Mouse (Mus musculus): ENCODE data around the gene Sh3bp4. TPM values are rescaled to one million over a fixed set of nuclear protein-coding genes. Genes with fewer than 3 reads are reported as not detected.

Sh3bp4 gene
- polyA plus RNA-seq, 1 experiment: 3.6 TPM

DNA sequence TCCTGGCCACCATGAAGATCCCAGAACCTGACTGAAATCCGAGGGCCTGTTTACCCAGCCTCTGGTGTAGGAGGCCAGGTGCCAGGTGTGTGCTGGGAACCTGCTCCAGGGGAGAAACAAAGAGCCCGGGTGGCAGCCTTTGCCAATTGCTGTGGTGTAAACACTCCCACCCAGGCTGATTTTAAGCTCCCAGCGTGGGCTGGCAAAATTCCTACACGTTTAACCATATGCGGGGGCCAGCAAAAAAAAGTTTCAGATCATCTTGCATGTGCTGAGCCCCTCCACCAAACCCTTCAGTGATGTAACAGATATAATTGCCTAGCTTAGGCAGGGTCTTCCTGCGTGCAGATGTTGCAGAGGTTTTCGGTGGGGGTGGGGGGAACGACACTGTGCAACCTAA is 4.9 kb downstream of the Sh3bp4 start:
- Histone ChIP-seq H3K27me3 (ENCODE audit: control insufficient read depth, insufficient read depth, low read length) (peaks cover 4% of the 10 kb centered on the region), H3K4me1 (ENCODE audit: control insufficient read depth, insufficient read depth, insufficient read length) (no peaks in the 10 kb centered on the region; the same call in none of the 2 replicates), H3K36me3 (ENCODE audit: control insufficient read depth, insufficient read depth, low read length) (no peaks in the 10 kb centered on the region), H3K4me3 (ENCODE audit: extremely low read depth, insufficient read depth, insufficient read length) (no peak overlapping the region), H3K27ac (ENCODE audit: insufficient read depth, low read length) (no peak overlapping the region)
- TF ChIP-seq CTCF (IDR thresholded peaks at IDR 0.05; ENCODE audit: extremely low read depth, insufficient read depth, insufficient read length, insufficient replicate concordance): no peak
- TF ChIP-seq POLR2A (IDR thresholded peaks at IDR 0.05; ENCODE audit: low read depth, low read length): no peak
- WGBS: 77% methylated on average over 8 of the region's 8 CpGs
- DNase-seq (ENCODE audit: low read depth in 1 of 2, low spot score in 2 of 2): no peak

DNA sequence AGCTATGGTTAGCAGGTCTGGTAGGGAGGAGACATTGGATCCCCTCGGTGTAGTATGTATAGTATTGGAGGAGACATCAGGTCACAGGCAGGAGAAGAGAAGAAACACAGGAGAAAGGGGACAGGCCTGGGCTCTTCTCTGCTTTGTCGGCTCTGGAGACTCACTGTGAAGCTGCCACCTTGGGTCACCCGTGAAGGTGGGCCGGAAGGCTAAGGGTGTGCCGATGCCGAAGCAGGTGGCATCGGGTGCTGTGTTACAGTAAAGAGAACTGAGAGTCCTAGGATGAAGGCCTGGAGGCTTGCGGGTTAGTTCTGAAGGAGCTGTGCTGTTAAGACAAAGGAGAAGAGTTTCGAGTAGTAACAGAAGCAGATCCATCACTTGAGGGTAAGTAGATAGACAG is 6.6 kb downstream of the Sh3bp4 start:
- Histone ChIP-seq H3K36me3 (ENCODE audit: control insufficient read depth, insufficient read depth, low read length) (no peaks in the 10 kb centered on the region), H3K4me1 (ENCODE audit: control insufficient read depth, insufficient read depth, insufficient read length) (no peaks in the 10 kb centered on the region; the same call in 1 of the 2 replicates), H3K27ac (ENCODE audit: insufficient read depth, low read length) (no peak overlapping the region), H3K4me3 (ENCODE audit: extremely low read depth, insufficient read depth, insufficient read length) (no peak overlapping the region), H3K27me3 (ENCODE audit: control insufficient read depth, insufficient read depth, low read length) (no peaks in the 10 kb centered on the region)
- WGBS: 92% methylated on average over 9 of the region's 9 CpGs
- TF ChIP-seq CTCF (IDR thresholded peaks at IDR 0.05; ENCODE audit: extremely low read depth, insufficient read depth, insufficient read length, insufficient replicate concordance): no peak
- no peak for TF ChIP-seq POLR2A (IDR thresholded peaks at IDR 0.05; ENCODE audit: low read depth, low read length)
- DNase-seq (ENCODE audit: low read depth in 1 of 2, low spot score in 2 of 2): no peak

DNA sequence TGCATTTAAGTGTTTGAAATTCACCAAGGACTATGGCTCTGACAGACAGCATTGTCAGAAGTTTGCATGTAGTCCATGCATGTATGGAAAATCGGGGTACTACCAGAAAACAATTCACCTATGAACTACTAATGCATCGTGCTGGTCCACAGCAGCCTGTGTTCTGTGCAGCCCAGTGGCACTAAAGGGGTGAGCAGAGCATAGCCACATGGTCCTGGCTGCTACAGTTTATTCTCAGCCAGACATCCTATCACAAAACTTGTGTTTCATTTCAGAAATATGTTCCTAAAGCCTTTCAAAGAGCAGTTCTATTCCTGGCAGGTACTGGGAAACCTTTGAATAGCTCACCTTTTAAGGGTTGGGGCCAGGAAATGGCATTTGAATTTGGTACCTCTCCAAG is 8.0 kb downstream of the Sh3bp4 start:
- H3K27ac ChIP-seq (ENCODE audit: insufficient read depth, low read length): no peak overlapping the region
- TF ChIP-seq CTCF (IDR thresholded peaks at IDR 0.05; ENCODE audit: extremely low read depth, insufficient read depth, insufficient read length, insufficient replicate concordance): no peak
- no peak for TF ChIP-seq POLR2A (IDR thresholded peaks at IDR 0.05; ENCODE audit: low read depth, low read length)
- WGBS: 88% methylated on average over 2 of the region's 2 CpGs
- H3K36me3 ChIP-seq (ENCODE audit: control insufficient read depth, insufficient read depth, low read length): no peaks in the 10 kb centered on the region
- H3K27me3 ChIP-seq (ENCODE audit: control insufficient read depth, insufficient read depth, low read length): no peaks in the 10 kb centered on the region
- DNase-seq (ENCODE audit: low read depth in 1 of 2, low spot score in 2 of 2): no peak
- no peak overlapping the region for H3K4me3 ChIP-seq (ENCODE audit: extremely low read depth, insufficient read depth, insufficient read length)
- H3K4me1 ChIP-seq (ENCODE audit: control insufficient read depth, insufficient read depth, insufficient read length): no peaks in the 10 kb centered on the region; the same call in 1 of the 2 replicates

DNA sequence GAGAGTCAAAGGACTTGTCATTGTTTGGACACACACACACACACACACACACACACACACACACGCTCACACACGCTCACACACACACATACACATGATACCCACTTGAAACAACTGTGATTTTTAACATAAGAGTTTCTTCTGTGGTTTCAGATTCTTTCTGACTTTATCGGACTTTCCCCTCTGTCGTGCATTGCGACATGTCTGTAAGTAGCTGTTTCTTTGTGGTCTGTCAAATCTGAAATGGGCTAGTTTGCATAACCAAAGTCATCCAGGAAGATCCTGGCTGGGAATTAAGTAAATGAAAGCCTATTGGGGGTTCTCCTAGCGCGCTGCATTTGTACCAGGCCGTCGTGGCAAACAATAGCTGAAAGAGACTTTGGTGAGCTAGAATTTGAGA is 8.5 kb downstream of the Sh3bp4 start:
- Histone ChIP-seq H3K4me1 (ENCODE audit: control insufficient read depth, insufficient read depth, insufficient read length) (no peaks in the 10 kb centered on the region; the same call in 1 of the 2 replicates), H3K4me3 (ENCODE audit: extremely low read depth, insufficient read depth, insufficient read length) (no peak overlapping the region), H3K36me3 (ENCODE audit: control insufficient read depth, insufficient read depth, low read length) (no peaks in the 10 kb centered on the region), H3K27ac (ENCODE audit: insufficient read depth, low read length) (no peak overlapping the region), H3K27me3 (ENCODE audit: control insufficient read depth, insufficient read depth, low read length) (no peaks in the 10 kb centered on the region)
- 33% methylated on average over 9 of the region's 9 CpGs for WGBS
- TF ChIP-seq CTCF (IDR thresholded peaks at IDR 0.05; ENCODE audit: extremely low read depth, insufficient read depth, insufficient read length, insufficient replicate concordance) (no peak), POLR2A (IDR thresholded peaks at IDR 0.05; ENCODE audit: low read depth, low read length) (no peak)
- no peak for DNase-seq (ENCODE audit: low read depth in 1 of 2, low spot score in 2 of 2)

DNA sequence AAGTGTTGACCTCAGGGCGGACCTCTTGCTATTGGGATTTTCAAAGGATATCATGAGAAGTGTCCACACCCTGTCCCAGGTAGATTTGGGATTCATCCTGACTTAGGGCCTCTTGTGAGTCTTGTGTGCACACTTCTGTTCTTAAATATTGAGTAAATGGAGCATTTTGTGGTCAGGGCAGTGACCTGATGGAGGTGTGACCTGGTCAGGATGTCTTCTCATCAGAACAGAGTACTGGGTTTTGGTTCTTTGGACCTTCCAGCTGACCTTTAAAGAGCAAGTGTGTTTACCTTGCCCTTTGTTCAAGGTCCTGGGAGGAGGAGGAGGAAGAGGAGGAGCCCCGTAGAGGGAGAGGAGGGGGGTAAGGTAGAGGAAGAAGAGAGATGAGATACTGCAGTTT is 9.0 kb downstream of the Sh3bp4 start:
- WGBS: 63% methylated on average over 2 of the region's 2 CpGs
- Histone ChIP-seq H3K27me3 (ENCODE audit: control insufficient read depth, insufficient read depth, low read length) (no peaks in the 10 kb centered on the region), H3K27ac (ENCODE audit: insufficient read depth, low read length) (0 out of 2 replicates have a peak overlapping the region, but pooled peaks have one; percentile 36), H3K4me3 (ENCODE audit: extremely low read depth, insufficient read depth, insufficient read length) (no peak overlapping the region), H3K4me1 (ENCODE audit: control insufficient read depth, insufficient read depth, insufficient read length) (no peaks in the 10 kb centered on the region; the same call in 1 of the 2 replicates), H3K36me3 (ENCODE audit: control insufficient read depth, insufficient read depth, low read length) (no peaks in the 10 kb centered on the region)
- no peak for DNase-seq (ENCODE audit: low read depth in 1 of 2, low spot score in 2 of 2)
- TF ChIP-seq POLR2A (IDR thresholded peaks at IDR 0.05; ENCODE audit: low read depth, low read length) (no peak), CTCF (IDR thresholded peaks at IDR 0.05; ENCODE audit: extremely low read depth, insufficient read depth, insufficient read length, insufficient replicate concordance) (no peak)

DNA sequence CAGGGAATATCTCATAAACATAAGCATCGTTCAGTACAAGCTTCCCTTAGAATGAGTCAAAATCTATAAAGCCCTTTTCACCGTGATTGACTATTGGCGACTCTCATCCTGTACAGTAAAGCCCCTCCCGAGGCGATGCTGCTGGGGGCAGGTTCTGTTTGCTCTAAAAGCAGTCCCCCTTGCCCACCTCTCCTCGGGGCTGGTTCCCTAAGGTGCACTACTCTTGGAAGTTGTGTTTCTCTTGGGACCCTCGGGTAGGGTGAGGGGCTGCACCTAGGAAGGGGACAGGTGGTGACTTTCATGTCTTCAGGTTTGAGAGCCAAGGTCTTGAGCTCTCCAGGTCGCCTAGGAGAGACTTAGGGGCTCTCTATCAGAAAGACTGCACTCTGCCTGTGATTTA is 10.2 kb downstream of the Sh3bp4 start:
- WGBS: 80% methylated on average over 8 of the region's 8 CpGs
- no peak overlapping the region for H3K27ac ChIP-seq (ENCODE audit: insufficient read depth, low read length)
- TF ChIP-seq CTCF (IDR thresholded peaks at IDR 0.05; ENCODE audit: extremely low read depth, insufficient read depth, insufficient read length, insufficient replicate concordance) (no peak), POLR2A (IDR thresholded peaks at IDR 0.05; ENCODE audit: low read depth, low read length) (no peak)

DNA sequence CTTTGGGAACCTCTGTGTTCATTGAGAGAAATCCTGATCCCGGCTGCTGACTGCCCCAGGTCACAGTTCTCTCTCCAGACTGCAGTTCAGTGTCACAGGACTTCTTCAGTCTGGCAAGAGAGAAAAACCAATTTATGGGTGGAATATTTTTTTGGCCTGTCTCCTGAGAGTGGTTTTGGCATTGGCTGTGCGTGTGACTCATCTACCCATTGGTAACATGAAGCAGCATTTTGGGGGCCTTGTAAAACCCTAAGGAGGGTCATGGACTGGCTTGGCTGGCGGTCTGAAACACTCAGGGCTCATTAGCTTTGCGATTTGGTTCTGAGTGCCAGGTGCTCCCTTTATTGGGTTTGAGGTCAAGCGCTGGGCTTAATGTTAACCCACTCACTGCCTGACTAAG is 10.6 kb downstream of the Sh3bp4 start:
- no peak overlapping the region for H3K27ac ChIP-seq (ENCODE audit: insufficient read depth, low read length)
- TF ChIP-seq CTCF (IDR thresholded peaks at IDR 0.05; ENCODE audit: extremely low read depth, insufficient read depth, insufficient read length, insufficient replicate concordance) (no peak), POLR2A (IDR thresholded peaks at IDR 0.05; ENCODE audit: low read depth, low read length) (no peak)

More for the DNA sequence above, 10.2 kb downstream of the Sh3bp4 start:
- no peak for DNase-seq (ENCODE audit: low read depth in 1 of 2, low spot score in 2 of 2)
- Histone ChIP-seq H3K4me1 (ENCODE audit: control insufficient read depth, insufficient read depth, insufficient read length) (no peaks in the 10 kb centered on the region; the same call in 1 of the 2 replicates), H3K4me3 (ENCODE audit: extremely low read depth, insufficient read depth, insufficient read length) (no peak overlapping the region), H3K36me3 (ENCODE audit: control insufficient read depth, insufficient read depth, low read length) (no peaks in the 10 kb centered on the region), H3K27me3 (ENCODE audit: control insufficient read depth, insufficient read depth, low read length) (no peaks in the 10 kb centered on the region)

More for the DNA sequence above, 10.6 kb downstream of the Sh3bp4 start:
- no peaks in the 10 kb centered on the region for H3K36me3 ChIP-seq (ENCODE audit: control insufficient read depth, insufficient read depth, low read length)
- no peak overlapping the region for H3K4me3 ChIP-seq (ENCODE audit: extremely low read depth, insufficient read depth, insufficient read length)
- no peaks in the 10 kb centered on the region for H3K27me3 ChIP-seq (ENCODE audit: control insufficient read depth, insufficient read depth, low read length)
- DNase-seq (ENCODE audit: low read depth in 1 of 2, low spot score in 2 of 2): no peak
- WGBS: 91% methylated on average over 5 of the region's 5 CpGs
- no peaks in the 10 kb centered on the region; the same call in 1 of the 2 replicates for H3K4me1 ChIP-seq (ENCODE audit: control insufficient read depth, insufficient read depth, insufficient read length)
